Mouse (Mus musculus) liver, embryonic 11.5 days (tissue): ENCODE data around the gene Lipa. TPM values are rescaled to one million over a fixed set of nuclear protein-coding genes. Genes with fewer than 3 reads are reported as not detected.

ENCODE experiments used
- polyA plus RNA-seq: library from polyadenylated mRNA; unstranded; fragments of >200 nt; fragmentation: Nextera tagmentation; extraction: Ambion mirVana; gene quantifications from 2 replicates; pipeline ENCODE4 v1.2.1, GENCODE M21; 2014

Gene Lipa
- polyA plus RNA-seq, 1 experiment from 2014 or later, result 48.2 TPM

Other genes starting within 250 kb of the Lipa start
- gene Fas, start 236.8 kb downstream of the Lipa start, polyA plus RNA-seq, result 1.2 and 1.6 TPM in 2 replicates
- 0.82 and 1.5 TPM in 2 replicates for gene Ch25h, start 52.3 kb downstream of the Lipa start, polyA plus RNA-seq
- gene Ifit2, start 23.2 kb upstream of the Lipa start, polyA plus RNA-seq, result 5.2 and 5.8 TPM in 2 replicates
- gene Ifit3, start 56.1 kb upstream of the Lipa start, polyA plus RNA-seq, result 0.39 and 0.62 TPM in 2 replicates
- gene Ifit1bl1, start 74.5 kb upstream of the Lipa start, polyA plus RNA-seq, result 0.07 and 0.13 TPM in 2 replicates
- not detected in 2 replicates for gene Ifit3b, start 80.5 kb upstream of the Lipa start, polyA plus RNA-seq
- not detected in 2 replicates for gene Ifit1bl2, start 113.3 kb upstream of the Lipa start, polyA plus RNA-seq
- 0.13 and 0.14 TPM in 2 replicates for gene Ifit1, start 113.4 kb upstream of the Lipa start, polyA plus RNA-seq
- 11.6 and 13.0 TPM in 2 replicates for gene Slc16a12, start 219.8 kb upstream of the Lipa start, polyA plus RNA-seq